Mouse (Mus musculus): ENCODE data around the gene Gm1673. TPM values are rescaled to one million over a fixed set of nuclear protein-coding genes. Genes with fewer than 3 reads are reported as not detected.

Gene Gm1673
- 151 and 252 TPM in 2 replicates for polyA plus RNA-seq (2015; fragmentation: Nextera tagmentation; extraction: Ambion mirVana)

DNA sequence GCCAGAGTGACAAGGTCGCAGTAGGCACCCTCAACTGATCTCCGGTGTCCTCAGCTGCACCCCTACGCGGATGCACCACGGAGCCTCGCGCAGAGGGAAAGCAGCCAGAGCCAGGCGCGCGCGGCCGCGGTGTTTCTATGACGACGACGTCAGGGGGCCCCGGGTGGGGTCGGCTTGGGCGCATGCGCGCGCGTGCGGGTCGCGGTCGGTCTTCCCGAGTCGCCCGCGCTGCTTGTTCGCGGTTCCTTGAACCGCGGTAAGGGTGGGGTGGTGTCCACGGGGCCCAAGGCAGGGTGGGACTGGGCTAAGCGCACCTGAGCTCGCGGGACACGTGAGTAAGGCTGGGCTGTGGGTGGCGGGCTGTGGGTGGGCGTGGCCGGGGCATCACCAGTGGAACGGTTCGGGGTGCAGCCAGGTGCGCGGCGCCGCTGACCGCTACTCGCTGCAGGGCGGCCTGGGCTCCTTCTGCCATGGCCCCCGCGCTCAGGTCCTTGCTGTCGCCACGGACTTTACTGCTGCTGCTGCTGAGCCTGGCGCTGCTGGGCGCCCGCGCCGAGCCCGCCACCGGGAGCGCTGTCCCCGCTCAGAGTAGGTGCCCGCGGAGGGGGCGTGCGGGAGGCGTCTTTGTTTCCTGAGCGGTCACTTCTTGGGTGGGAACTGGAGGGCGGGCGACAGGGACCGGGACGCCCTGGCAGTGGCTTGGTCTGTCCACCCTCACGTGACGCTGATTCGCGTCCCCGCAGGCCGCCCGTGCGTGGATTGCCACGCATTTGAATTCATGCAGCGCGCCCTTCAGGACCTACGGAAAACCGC, at the start of gene Gm1673:
Gene Gm1673, plus strand, starts transcription at position 125 of the 813 bp plus-strand sequence.

DNA sequence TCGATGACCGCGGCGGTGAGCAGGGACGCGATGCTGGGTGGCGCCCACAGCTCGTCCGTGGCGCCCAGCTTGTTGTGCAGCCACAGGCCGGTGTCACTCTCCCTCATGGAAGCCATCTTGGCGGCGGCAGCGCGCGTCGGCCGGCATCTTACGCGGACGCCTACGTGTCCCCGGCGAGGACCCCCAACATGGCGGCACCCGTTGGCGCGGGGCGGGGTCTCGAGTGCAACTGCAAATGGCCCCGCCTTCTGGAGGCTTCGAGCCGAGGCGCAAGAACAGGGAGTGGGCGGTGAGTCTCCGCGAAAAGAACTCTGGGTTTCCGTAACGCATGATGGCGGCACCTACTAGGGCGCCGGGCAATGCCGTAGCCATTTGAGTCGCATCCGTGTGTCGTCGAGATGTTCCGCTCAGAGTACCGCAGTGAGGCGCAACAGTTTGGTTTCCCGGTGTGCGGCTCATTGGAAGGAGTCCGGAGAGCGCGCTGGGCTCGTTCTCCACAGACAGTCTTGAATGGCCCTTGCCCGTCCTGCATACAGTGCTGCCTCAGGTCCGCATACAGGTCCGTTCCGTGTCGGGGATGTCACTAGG, 47.0 kb upstream of the Gm1673 start, which contains the start of gene Nelfa:
Gene Nelfa, minus strand, starts transcription at position 294 of the 588 bp plus-strand sequence.

DNA sequence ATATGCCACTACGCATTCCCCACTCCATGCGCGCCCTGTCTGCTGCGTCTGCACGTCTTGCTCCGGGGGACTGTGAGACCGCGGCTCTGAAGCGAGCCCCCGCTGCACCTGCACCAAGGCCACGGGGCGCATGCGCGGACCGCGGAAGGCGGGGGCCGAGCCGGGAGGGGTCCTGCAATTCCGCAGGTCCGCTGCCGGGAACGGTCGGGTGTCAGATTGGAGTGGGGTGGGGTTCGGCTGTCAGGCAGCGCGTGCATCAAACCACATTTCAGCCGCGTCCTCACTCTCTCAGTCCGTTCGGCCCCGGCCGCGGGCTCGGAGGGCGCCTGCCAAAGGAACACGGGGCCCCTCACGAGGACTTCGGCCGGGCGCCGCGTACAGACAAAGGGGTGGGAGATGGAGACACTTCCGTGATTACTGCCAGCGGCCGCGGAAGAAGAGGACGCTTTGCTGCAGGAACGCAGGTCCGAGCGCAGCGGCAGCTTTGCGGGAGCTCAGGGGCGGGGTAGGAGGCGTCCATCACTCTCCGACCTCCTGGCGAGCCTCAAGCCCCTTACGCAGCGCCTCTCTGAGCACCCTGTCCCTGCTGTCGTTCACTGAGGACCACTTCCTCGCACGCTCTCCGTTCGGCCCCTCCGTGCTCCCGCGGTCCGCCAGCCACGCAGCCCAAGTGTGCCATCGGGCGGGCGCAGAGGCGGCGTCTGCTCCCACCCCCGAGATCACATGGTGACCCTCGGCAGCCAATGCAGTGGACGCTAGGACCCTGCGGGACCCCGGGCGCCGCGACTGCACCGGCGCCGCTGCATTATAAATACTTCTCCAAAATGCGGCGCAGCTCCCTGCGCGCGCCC, 12.8 kb downstream of the Gm1673 start, which contains the start of gene Nat8l:
Gene Nat8l, plus strand, starts transcription at position 142 of the 851 bp plus-strand sequence.

Other genes starting within 250 kb of the Gm1673 start
- 19.0 and 34.0 TPM in 2 replicates for gene Letm1, start 200.6 kb upstream of the Gm1673 start, polyA plus RNA-seq (2015; fragmentation: Nextera tagmentation; extraction: Ambion mirVana)
- gene Nsd2, start 162.7 kb upstream of the Gm1673 start, polyA plus RNA-seq (2015; fragmentation: Nextera tagmentation; extraction: Ambion mirVana), result 13.5 and 14.0 TPM in 2 replicates
- 19.3 and 28.3 TPM in 2 replicates for gene Nelfa, start 47.0 kb upstream of the Gm1673 start, polyA plus RNA-seq (2015; fragmentation: Nextera tagmentation; extraction: Ambion mirVana)
- 0.38 and 0.47 TPM in 2 replicates for gene Nat8l, start 12.6 kb downstream of the Gm1673 start, polyA plus RNA-seq (2015; fragmentation: Nextera tagmentation; extraction: Ambion mirVana)
- 0.91 and 1.1 TPM in 2 replicates for gene Poln, start 186.0 kb downstream of the Gm1673 start, polyA plus RNA-seq (2015; fragmentation: Nextera tagmentation; extraction: Ambion mirVana)
- 25.8 and 28.4 TPM in 2 replicates for gene Haus3, start 186.1 kb downstream of the Gm1673 start, polyA plus RNA-seq (2015; fragmentation: Nextera tagmentation; extraction: Ambion mirVana)
- gene Mxd4, start 204.3 kb downstream of the Gm1673 start, polyA plus RNA-seq (2015; fragmentation: Nextera tagmentation; extraction: Ambion mirVana), result 39.5 and 45.9 TPM in 2 replicates

All from adrenal gland, postnatal 0 days (tissue).